Mouse (Mus musculus) embryonic fibroblast, embryonic 13.5 days (primary cell): Measurements from ENCODE around the gene Iqsec1.

Experiments used
- CTCF ChIP-seq: IDR thresholded peaks from 2 replicates; pipeline ENCODE4 v1.5.1; 2011; ENCODE audit warnings: mild to moderate bottlenecking, control low read depth, low read length, moderate library complexity, borderline replicate concordance; ENCODE audit not compliant: insufficient read depth
- POLR2A ChIP-seq: IDR thresholded peaks from 2 replicates; pipeline ENCODE4 v1.6.1; 2011; ENCODE audit warnings: low read depth, mild to moderate bottlenecking, control low read depth, low read length, moderate library complexity

DNA sequence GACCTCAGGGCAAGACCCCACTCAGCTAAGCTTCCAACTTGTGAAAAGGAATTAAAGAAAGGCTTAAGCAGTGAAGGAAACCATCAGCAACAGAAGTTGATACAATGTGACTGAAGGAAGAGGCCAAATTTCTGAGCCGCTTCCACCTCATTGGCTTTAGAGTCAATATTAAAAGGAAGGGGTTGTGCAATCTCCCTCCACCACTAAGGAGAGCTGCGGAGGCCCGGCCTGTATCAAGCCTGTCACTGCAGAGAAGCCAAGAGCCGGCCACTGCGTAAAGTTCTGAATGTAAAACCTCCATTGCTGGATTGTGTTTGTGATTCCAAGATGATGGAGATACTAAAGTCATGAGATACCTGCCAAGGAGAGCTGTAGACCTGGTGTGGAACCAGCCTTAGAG, 199.0 kb downstream of the Iqsec1 start:
- TF ChIP-seq CTCF (no peak), POLR2A (no peak)
